Mouse (Mus musculus) right cerebral cortex, postnatal 14 days (tissue): Measurements from ENCODE around the gene Ctnna3.
"Not testable (repeated sequence)": the region's sequence is repeated elsewhere in the genome, so short reads cannot be mapped to it uniquely, and the experiment has no call there.

ENCODE experiments used
- DNase-seq: peaks from one replicate; pipeline ENCODE4 v3.0.0; 2022

Gene Ctnna3

GRCm38 (mm10) chr10:64086567-64087391 is 656.9 kb downstream of the Ctnna3 start:
- no peak for DNase-seq

GRCm38 (mm10) chr10:64087521-64087920 is 657.6 kb downstream of the Ctnna3 start:
- DNase-seq, result no peak

GRCm38 (mm10) chr10:64087936-64088773 is 658.3 kb downstream of the Ctnna3 start:
- DNase-seq, result peak; percentile 36

- no peak for DNase-seq
Observed at GRCm38 (mm10) chr10:64088774-64089460, 659.0 kb downstream of the Ctnna3 start.

GRCm38 (mm10) chr10:64089680-64090460 is 660.0 kb downstream of the Ctnna3 start, which contains the start of gene Lrrtm3:
Lrrtm3 (minus strand) TSS chr10:64090277.
- peak; percentile 77 for DNase-seq

GRCm38 (mm10) chr10:64096532-64096931 is 666.6 kb downstream of the Ctnna3 start:
- DNase-seq, result no peak

- DNase-seq, result no peak
Observed at GRCm38 (mm10) chr10:64115246-64115645, 685.3 kb downstream of the Ctnna3 start.

GRCm38 (mm10) chr10:64118833-64119232 is 688.9 kb downstream of the Ctnna3 start:
- no peak for DNase-seq

GRCm38 (mm10) chr10:64130397-64131150 is 700.7 kb downstream of the Ctnna3 start:
- DNase-seq, result no peak

GRCm38 (mm10) chr10:64133461-64133860 is 703.6 kb downstream of the Ctnna3 start:
- DNase-seq, result no peak

- no peak for DNase-seq
Observed at GRCm38 (mm10) chr10:64135481-64135880, 705.6 kb downstream of the Ctnna3 start.

- no peak for DNase-seq
Observed at GRCm38 (mm10) chr10:64146511-64146910, 716.6 kb downstream of the Ctnna3 start.

GRCm38 (mm10) chr10:64181696-64182095 is 751.8 kb downstream of the Ctnna3 start:
- peak; percentile 8 for DNase-seq

- DNase-seq, result no peak
Observed at GRCm38 (mm10) chr10:64182731-64183130, 752.8 kb downstream of the Ctnna3 start.

- DNase-seq, result no peak
Observed at GRCm38 (mm10) chr10:64188046-64188445, 758.1 kb downstream of the Ctnna3 start.

GRCm38 (mm10) chr10:64197584-64197983 is 767.7 kb downstream of the Ctnna3 start:
- DNase-seq, result no peak

GRCm38 (mm10) chr10:64215632-64216031 is 785.7 kb downstream of the Ctnna3 start:
- DNase-seq, result no peak

GRCm38 (mm10) chr10:64223023-64223422 is 793.1 kb downstream of the Ctnna3 start:
- no peak for DNase-seq

- DNase-seq, result no peak
Observed at GRCm38 (mm10) chr10:64224007-64224406, 794.1 kb downstream of the Ctnna3 start.

GRCm38 (mm10) chr10:64224424-64224823 is 794.5 kb downstream of the Ctnna3 start:
- DNase-seq, result no peak

GRCm38 (mm10) chr10:64225826-64226225 is 795.9 kb downstream of the Ctnna3 start:
- DNase-seq, result not testable (repeated sequence)

- no peak for DNase-seq
Observed at GRCm38 (mm10) chr10:64243421-64243820, 813.5 kb downstream of the Ctnna3 start.
